Mouse (Mus musculus) hindbrain, embryonic 13.5 days (tissue): ENCODE data around the gene Sema4c. TPM values are rescaled to one million over a fixed set of nuclear protein-coding genes. Genes with fewer than 3 reads are reported as not detected.

Experiments used
- ATAC-seq: fragments of 200-750 bp; cut with Nextera tagmentation; 2 replicates; pipeline ENCODE4 v1.8.0; 2017; ENCODE audit warnings: moderate TSS enrichment; ENCODE audit not compliant: low FRiP score
- H3K27ac ChIP-seq: fragments of 300-500 bp; sonication (generic); 2 replicates; pipeline ENCODE4 v1.5.1; 2015; ENCODE audit warnings: inconsistent platforms, mild to moderate bottlenecking, moderate library complexity
- H3K27me3 ChIP-seq: fragments of 300-500 bp; sonication (generic); 2 replicates; pipeline ENCODE4 v1.6.1; 2015; ENCODE audit warnings: mild to moderate bottlenecking, inconsistent platforms
- H3K36me3 ChIP-seq: fragments of 300-500 bp; sonication (generic); 2 replicates; pipeline ENCODE4 v1.6.1; 2015; ENCODE audit warnings: mild to moderate bottlenecking, inconsistent platforms
- H3K4me1 ChIP-seq: fragments of 300-500 bp; sonication (generic); replicated peaks from 2 replicates; pipeline ENCODE4 v1.6.1; 2015; ENCODE audit warnings: inconsistent platforms
- H3K4me2 ChIP-seq: fragments of 300-500 bp; sonication (generic); 2 replicates; pipeline ENCODE4 v1.6.1; 2015; ENCODE audit warnings: inconsistent platforms, mild to moderate bottlenecking, moderate library complexity
- H3K4me3 ChIP-seq: fragments of 300-500 bp; sonication (generic); 2 replicates; pipeline ENCODE4 v1.5.1; 2015; ENCODE audit warnings: mild to moderate bottlenecking, inconsistent platforms
- H3K9ac ChIP-seq: fragments of 300-500 bp; sonication (generic); 2 replicates; pipeline ENCODE4 v1.6.1; 2015; ENCODE audit warnings: mild to moderate bottlenecking, inconsistent platforms
- H3K9me3 ChIP-seq: fragments of 300-500 bp; sonication (generic); 2 replicates; pipeline ENCODE4 v1.6.1; 2016; ENCODE audit warnings: inconsistent platforms
- WGBS: fragments of 180-500 bp; shearing (Covaris S2); methylation state at CpG from one replicate; pipeline ENCODE4 v1.1.7; 2015; 5-methylcytosine and 5-hydroxymethylcytosine counted together
- polyA plus RNA-seq: library from polyadenylated mRNA; unstranded; fragments of >200 nt; fragmentation: Nextera tagmentation; extraction: Ambion mirVana; gene quantifications from 2 replicates; pipeline ENCODE4 v1.2.1, GENCODE M21; 2015

The Sema4c gene
- 28.3 and 31.8 TPM in 2 replicates for polyA plus RNA-seq

- ATAC-seq = peak; percentile 62
- H3K36me3 ChIP-seq = peaks cover 21% of the 10 kb centered on the region
- peak within 1 kb of the TSS; percentile 100 for H3K4me2 ChIP-seq
- peak within 1 kb of the TSS; percentile 97 for H3K4me3 ChIP-seq
- peaks cover 18% of the 10 kb centered on the region; the same call in 1 of the 2 replicates for H3K27me3 ChIP-seq
- H3K9me3 ChIP-seq = no peaks in the 10 kb centered on the region
- WGBS = under 1% methylated on average over 68 of the region's 69 CpGs
- H3K4me1 ChIP-seq = peaks cover 40% of the 10 kb centered on the region
- peak within 1 kb of the TSS; percentile 100 for H3K9ac ChIP-seq
- peak within 1 kb of the TSS; percentile 100 for H3K27ac ChIP-seq
Observed at GRCm38 (mm10) chr1:36558031-36558993, at the start of gene Sema4c. Sema4c (minus strand) TSS chr1:36558349.

- ATAC-seq = no peak
- Histone ChIP-seq H3K4me3 (no peak overlapping the region), H3K9me3 (no peaks in the 10 kb centered on the region), H3K4me2 (no peak overlapping the region), H3K4me1 (peaks cover 13% of the 10 kb centered on the region), H3K36me3 (no peaks in the 10 kb centered on the region), H3K27me3 (0 out of 2 replicates have a peak, but pooled peaks cover 11% of the 10 kb centered on the region), H3K9ac (no peak overlapping the region), H3K27ac (no peak overlapping the region)
- 69% methylated on average over 7 of the region's 7 CpGs for WGBS
Observed at GRCm38 (mm10) chr1:36606951-36607350, 48.8 kb upstream of the Sema4c start.

- no peaks in the 10 kb centered on the region for H3K9me3 ChIP-seq
- no peaks in the 10 kb centered on the region for H3K36me3 ChIP-seq
- no peak overlapping the region for H3K27ac ChIP-seq
- 86% methylated on average over 12 of the region's 12 CpGs for WGBS
- no peak overlapping the region for H3K4me2 ChIP-seq
- H3K9ac ChIP-seq = no peak overlapping the region
- peaks cover 4% of the 10 kb centered on the region; the same call in 1 of the 2 replicates for H3K4me1 ChIP-seq
- H3K4me3 ChIP-seq = no peak overlapping the region
- H3K27me3 ChIP-seq = 0 out of 2 replicates have a peak, but pooled peaks cover 11% of the 10 kb centered on the region
- no peak for ATAC-seq
Observed at GRCm38 (mm10) chr1:36604254-36605156, 46.4 kb upstream of the Sema4c start.

- Histone ChIP-seq H3K4me2 (no peak overlapping the region), H3K27ac (no peak overlapping the region), H3K4me1 (peaks cover 4% of the 10 kb centered on the region; the same call in 1 of the 2 replicates), H3K4me3 (no peak overlapping the region), H3K9me3 (no peaks in the 10 kb centered on the region), H3K36me3 (no peaks in the 10 kb centered on the region), H3K9ac (no peak overlapping the region), H3K27me3 (0 out of 2 replicates have a peak, but pooled peaks cover 8% of the 10 kb centered on the region)
- ATAC-seq = 0 out of 2 replicates have a peak, but pooled peaks have one; percentile 39
- 70% methylated on average over 9 of the region's 9 CpGs for WGBS
Observed at GRCm38 (mm10) chr1:36603361-36603760, 45.2 kb upstream of the Sema4c start.

GRCm38 (mm10) chr1:36602271-36602670, 44.1 kb upstream of the Sema4c start:
- no peak for ATAC-seq
- no peak overlapping the region for H3K4me2 ChIP-seq
- 0 out of 2 replicates have a peak, but pooled peaks cover 6% of the 10 kb centered on the region for H3K27me3 ChIP-seq
- no peaks in the 10 kb centered on the region for H3K36me3 ChIP-seq
- no peak overlapping the region for H3K9ac ChIP-seq
- no peaks in the 10 kb centered on the region for H3K9me3 ChIP-seq
- H3K27ac ChIP-seq = no peak overlapping the region
- WGBS = 69% methylated on average over 4 of the region's 4 CpGs
- peaks cover 4% of the 10 kb centered on the region; the same call in 1 of the 2 replicates for H3K4me1 ChIP-seq
- no peak overlapping the region for H3K4me3 ChIP-seq

- ATAC-seq = no peak
- Histone ChIP-seq H3K9me3 (no peaks in the 10 kb centered on the region), H3K27me3 (no peaks in the 10 kb centered on the region), H3K27ac (no peak overlapping the region), H3K4me1 (peaks cover 13% of the 10 kb centered on the region), H3K4me3 (no peak overlapping the region), H3K4me2 (no peak overlapping the region), H3K9ac (no peak overlapping the region), H3K36me3 (no peaks in the 10 kb centered on the region)
- WGBS = 65% methylated on average over 2 of the region's 2 CpGs
Observed at GRCm38 (mm10) chr1:36598411-36598810, 40.3 kb upstream of the Sema4c start.

GRCm38 (mm10) chr1:36596114-36596513, 38.0 kb upstream of the Sema4c start:
- ATAC-seq = peak; percentile 87
- no peaks in the 10 kb centered on the region for H3K36me3 ChIP-seq
- H3K4me3 ChIP-seq = no peak overlapping the region
- peaks cover 9% of the 10 kb centered on the region; the same call in 1 of the 2 replicates for H3K27me3 ChIP-seq
- H3K4me2 ChIP-seq = no peak overlapping the region
- H3K4me1 ChIP-seq = peaks cover 13% of the 10 kb centered on the region
- 10% methylated on average over 4 of the region's 4 CpGs for WGBS
- H3K9ac ChIP-seq = no peak overlapping the region
- H3K27ac ChIP-seq = peak overlapping the region; percentile 72
- H3K9me3 ChIP-seq = no peaks in the 10 kb centered on the region

GRCm38 (mm10) chr1:36595167-36595931, 37.2 kb upstream of the Sema4c start:
- Histone ChIP-seq H3K9me3 (no peaks in the 10 kb centered on the region), H3K27ac (peak overlapping the region; percentile 23; the same call in 1 of the 2 replicates), H3K4me2 (no peak overlapping the region), H3K27me3 (peaks cover 12% of the 10 kb centered on the region; the same call in 1 of the 2 replicates), H3K4me1 (peaks cover 20% of the 10 kb centered on the region), H3K4me3 (no peak overlapping the region), H3K36me3 (no peaks in the 10 kb centered on the region), H3K9ac (no peak overlapping the region)
- WGBS = 57% methylated on average over 10 of the region's 10 CpGs
- ATAC-seq = 0 out of 2 replicates have a peak, but pooled peaks have one; percentile 50

- Histone ChIP-seq H3K4me3 (no peak overlapping the region), H3K9me3 (no peaks in the 10 kb centered on the region), H3K27ac (no peak overlapping the region), H3K4me2 (no peak overlapping the region), H3K9ac (no peak overlapping the region), H3K4me1 (peaks cover 41% of the 10 kb centered on the region), H3K27me3 (peaks cover 16% of the 10 kb centered on the region; the same call in 1 of the 2 replicates), H3K36me3 (no peaks in the 10 kb centered on the region)
- no peak for ATAC-seq
- 9% methylated on average over 1 of the region's 1 CpGs for WGBS
Observed at GRCm38 (mm10) chr1:36593099-36593498, 35.0 kb upstream of the Sema4c start.

- H3K4me2 ChIP-seq = no peak overlapping the region
- no peak overlapping the region for H3K4me3 ChIP-seq
- H3K4me1 ChIP-seq = peaks cover 42% of the 10 kb centered on the region
- no peak overlapping the region for H3K27ac ChIP-seq
- peaks cover 24% of the 10 kb centered on the region for H3K27me3 ChIP-seq
- ATAC-seq = no peak
- no peaks in the 10 kb centered on the region for H3K9me3 ChIP-seq
- WGBS = 81% methylated on average over 2 of the region's 2 CpGs
- H3K36me3 ChIP-seq = no peaks in the 10 kb centered on the region
- H3K9ac ChIP-seq = no peak overlapping the region
Observed at GRCm38 (mm10) chr1:36591408-36591807, 33.3 kb upstream of the Sema4c start.

GRCm38 (mm10) chr1:36590664-36591063, 32.5 kb upstream of the Sema4c start:
- H3K27ac ChIP-seq = no peak overlapping the region
- 69% methylated on average over 9 of the region's 9 CpGs for WGBS
- H3K27me3 ChIP-seq = peaks cover 31% of the 10 kb centered on the region
- peaks cover 35% of the 10 kb centered on the region for H3K4me1 ChIP-seq
- H3K4me3 ChIP-seq = no peak overlapping the region
- no peak overlapping the region for H3K4me2 ChIP-seq
- no peak for ATAC-seq
- H3K9ac ChIP-seq = no peak overlapping the region; the same call in 1 of the 2 replicates
- H3K36me3 ChIP-seq = no peaks in the 10 kb centered on the region
- no peaks in the 10 kb centered on the region for H3K9me3 ChIP-seq
